Mouse (Mus musculus) midbrain, postnatal 0 days (tissue): ENCODE measurements around the gene Scd1. TPM values are rescaled to one million over a fixed set of nuclear protein-coding genes. Genes with fewer than 3 reads are reported as not detected.

Source experiments
- ATAC-seq: fragments of 200-750 bp; cut with Nextera tagmentation; 2 replicates; pipeline ENCODE4 v1.8.0; 2017; ENCODE audit warnings: moderate number of reproducible peaks, mild to moderate bottlenecking, moderate TSS enrichment, moderate library complexity; ENCODE audit not compliant: low FRiP score
- DNase-seq: peaks from one replicate; pipeline ENCODE4 v3.0.0-alpha.2; 2015; ENCODE audit warnings: low spot score
- H3K27ac ChIP-seq: fragments of 300-500 bp; sonication (generic); 2 replicates; pipeline ENCODE4 v1.5.1; 2014; ENCODE audit warnings: low read depth, mild to moderate bottlenecking, low read length, mixed read lengths
- H3K27me3 ChIP-seq: fragments of 300-500 bp; sonication (generic); 2 replicates; pipeline ENCODE4 v1.6.1; 2014; ENCODE audit warnings: low read length, control low read depth, mixed read lengths; ENCODE audit not compliant: insufficient read depth
- H3K36me3 ChIP-seq: fragments of 300-500 bp; sonication (generic); 2 replicates; pipeline ENCODE4 v1.6.1; 2014; ENCODE audit warnings: low read length, control low read depth, mixed read lengths; ENCODE audit not compliant: insufficient read depth
- H3K4me1 ChIP-seq: fragments of 300-500 bp; sonication (generic); 2 replicates; pipeline ENCODE4 v1.6.1; 2014; ENCODE audit warnings: mild to moderate bottlenecking, control low read depth, antibody characterized with exemption, low read length, mixed read lengths; ENCODE audit not compliant: insufficient read depth
- H3K4me2 ChIP-seq: fragments of 300-500 bp; sonication (generic); 2 replicates; pipeline ENCODE4 v1.6.1; 2014; ENCODE audit warnings: low read depth, mild to moderate bottlenecking, low read length, mixed read lengths; ENCODE audit not compliant: poor library complexity, severe bottlenecking
- H3K4me3 ChIP-seq: fragments of 300-500 bp; sonication (generic); 2 replicates; pipeline ENCODE4 v1.5.1; 2014; ENCODE audit warnings: low read depth, mild to moderate bottlenecking, low read length, moderate library complexity
- H3K9ac ChIP-seq: fragments of 300-500 bp; sonication (generic); replicated peaks from 2 replicates; pipeline ENCODE4 v1.6.1; 2014; ENCODE audit warnings: mild to moderate bottlenecking, low read length, moderate library complexity, mixed read lengths; ENCODE audit not compliant: poor library complexity, severe bottlenecking
- H3K9me3 ChIP-seq: fragments of 300-500 bp; sonication (generic); 2 replicates; pipeline ENCODE4 v1.6.1; 2016; ENCODE audit warnings: low read length, control low read depth
- CTCF ChIP-seq: IDR thresholded peaks from 2 replicates; pipeline ENCODE4 v1.5.1; 2016; ENCODE audit warnings: antibody characterized with exemption, mild to moderate bottlenecking
- WGBS: fragments of 180-500 bp; shearing (Covaris S2); extraction: QIAGEN DNeasy Blood & Tissue Kit; methylation state at CpG from one replicate; pipeline ENCODE4 v1.1.7; 2014; 5-methylcytosine and 5-hydroxymethylcytosine counted together
- polyA plus RNA-seq: library from polyadenylated mRNA; unstranded; fragments of >200 nt; fragmentation: Nextera tagmentation; extraction: Ambion mirVana; gene quantifications from 2 replicates; pipeline ENCODE4 v1.2.1, GENCODE M21; 2015
- total RNA-seq: library from RNA; depleted of rRNA; stranded (reverse); fragments of >200 nt; gene quantifications from 2 replicates; pipeline ENCODE4 v1.2.3, GENCODE M21; 2014

The Scd1 gene
- total and polyA plus RNA-seq, 2 experiments from 2014 or later = 7.1 to 42.3 TPM

DNA sequence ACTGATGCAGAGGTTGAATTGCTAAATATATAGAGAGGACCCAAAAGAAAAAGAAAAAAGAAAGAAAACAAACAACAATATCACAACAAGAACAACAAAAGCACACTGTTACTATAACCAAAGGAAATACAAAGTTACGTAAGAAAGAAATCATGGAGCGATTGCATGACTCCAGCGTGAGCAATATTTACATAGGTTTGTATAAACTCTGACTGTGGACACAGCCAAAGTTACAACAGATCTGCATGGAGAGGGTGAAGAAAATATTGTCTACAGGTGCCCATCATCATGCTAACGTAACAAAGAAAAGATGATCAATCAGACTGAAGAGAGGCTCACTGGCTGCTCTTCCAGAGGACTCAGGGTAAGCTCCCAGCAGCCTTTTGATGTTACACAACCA lies 27.6 kb downstream of the Scd1 start:
- H3K36me3 ChIP-seq = no peaks in the 10 kb centered on the region
- DNase-seq = no peak
- H3K9ac ChIP-seq = no peak overlapping the region
- H3K4me1 ChIP-seq = no peaks in the 10 kb centered on the region
- no peak overlapping the region for H3K27ac ChIP-seq
- ATAC-seq = no peak
- 88% methylated on average over 4 of the region's 4 CpGs for WGBS
- H3K27me3 ChIP-seq = no peaks in the 10 kb centered on the region
- TF ChIP-seq CTCF = no peak
- H3K4me2 ChIP-seq = no peak overlapping the region
- H3K4me3 ChIP-seq = no peak overlapping the region
- H3K9me3 ChIP-seq = no peaks in the 10 kb centered on the region

DNA sequence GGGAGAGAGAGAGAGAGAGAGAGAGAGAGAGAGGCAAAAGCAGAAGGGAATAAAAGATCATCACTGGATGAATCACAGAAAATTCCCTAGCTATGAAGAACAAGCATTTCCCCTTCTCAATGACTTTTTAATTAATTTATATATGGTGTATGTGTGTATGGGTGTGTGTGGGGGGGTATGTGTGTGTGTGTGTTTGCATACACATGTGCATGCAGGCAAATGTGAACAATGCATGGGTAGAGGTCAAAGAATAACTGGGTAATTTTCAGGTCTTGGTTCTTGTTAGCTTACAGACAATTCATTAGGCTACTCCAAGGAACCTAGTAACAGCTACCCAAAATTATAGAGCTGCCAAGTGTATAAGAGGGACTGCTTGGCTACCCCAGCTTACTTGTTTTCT lies 28.6 kb downstream of the Scd1 start:
- ATAC-seq = no peak
- H3K27me3 ChIP-seq = no peaks in the 10 kb centered on the region

DNA sequence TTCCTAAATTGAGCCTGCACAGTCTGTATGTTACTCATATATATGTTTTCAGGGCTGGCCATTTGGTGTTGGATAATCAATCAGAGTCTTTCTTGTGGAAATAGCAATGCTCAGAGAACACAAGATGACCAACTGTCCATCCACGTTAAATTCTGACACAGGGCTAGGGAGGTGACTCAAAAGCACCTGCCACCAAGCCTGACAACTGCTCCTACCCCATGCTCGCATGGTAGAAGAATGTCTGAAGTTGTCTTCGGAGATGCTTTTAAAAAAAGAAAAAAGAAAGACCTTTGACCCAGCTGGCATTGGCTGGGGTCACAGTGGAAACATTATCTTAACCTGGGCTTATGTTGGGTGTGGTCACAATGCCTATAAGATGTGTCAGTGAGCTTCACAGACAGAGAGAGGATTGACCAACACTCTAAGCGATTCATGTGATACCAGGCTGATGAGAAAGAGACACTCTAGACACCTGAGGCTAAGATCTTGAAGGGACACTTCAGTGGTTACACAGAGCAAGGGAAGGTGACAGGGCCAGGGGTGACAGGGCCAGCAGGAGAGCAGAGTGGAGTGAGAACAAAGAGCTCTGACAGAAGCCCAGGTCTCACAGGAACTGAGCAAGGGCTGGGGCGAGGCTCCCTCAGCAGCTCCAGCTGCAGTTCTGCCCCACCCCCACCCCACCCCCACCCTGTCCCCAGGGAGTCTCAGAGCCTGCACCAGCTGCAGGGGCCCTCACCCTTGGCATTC lies 29.9 kb downstream of the Scd1 start:
- 51% methylated on average over 5 of the region's 5 CpGs for WGBS
- H3K9ac ChIP-seq = no peak overlapping the region
- no peak for TF ChIP-seq CTCF
- H3K4me3 ChIP-seq = no peak overlapping the region
- H3K27me3 ChIP-seq = no peaks in the 10 kb centered on the region
- H3K27ac ChIP-seq = no peak overlapping the region
- no peaks in the 10 kb centered on the region for H3K9me3 ChIP-seq
- no peaks in the 10 kb centered on the region for H3K4me1 ChIP-seq
- H3K36me3 ChIP-seq = no peaks in the 10 kb centered on the region
- no peak overlapping the region for H3K4me2 ChIP-seq
- DNase-seq (no peak), ATAC-seq (no peak)

More for the DNA sequence above, 28.6 kb downstream of the Scd1 start:
- Histone ChIP-seq H3K9ac (no peak overlapping the region), H3K4me1 (no peaks in the 10 kb centered on the region), H3K36me3 (no peaks in the 10 kb centered on the region), H3K9me3 (no peaks in the 10 kb centered on the region), H3K4me3 (no peak overlapping the region), H3K4me2 (no peak overlapping the region), H3K27ac (no peak overlapping the region)
- no peak for TF ChIP-seq CTCF
- no peak for DNase-seq

DNA sequence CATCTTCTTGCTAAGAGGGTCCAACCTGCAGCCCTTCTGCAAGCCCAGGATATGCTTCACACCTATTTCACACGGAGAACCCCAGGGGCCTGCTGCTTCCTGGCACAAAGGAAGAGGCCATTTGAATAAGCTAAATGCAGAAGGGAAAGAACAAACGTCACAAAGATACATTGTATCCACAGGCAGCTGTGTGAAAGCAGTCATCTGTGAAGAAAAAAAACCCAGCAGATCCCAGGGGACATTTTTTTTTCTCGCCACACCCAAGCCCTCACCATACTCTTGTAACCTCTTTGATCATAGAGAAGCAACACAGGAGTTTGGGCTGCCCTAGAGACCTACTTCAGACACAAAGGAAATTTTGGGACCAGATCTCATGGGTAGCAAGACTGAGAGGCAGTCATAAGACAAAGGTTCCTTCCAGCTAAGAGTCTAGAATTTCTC lies 31.1 kb downstream of the Scd1 start:
- no peak for TF ChIP-seq CTCF
- H3K9me3 ChIP-seq = no peaks in the 10 kb centered on the region
- 24% methylated on average over 3 of the region's 3 CpGs for WGBS

DNA sequence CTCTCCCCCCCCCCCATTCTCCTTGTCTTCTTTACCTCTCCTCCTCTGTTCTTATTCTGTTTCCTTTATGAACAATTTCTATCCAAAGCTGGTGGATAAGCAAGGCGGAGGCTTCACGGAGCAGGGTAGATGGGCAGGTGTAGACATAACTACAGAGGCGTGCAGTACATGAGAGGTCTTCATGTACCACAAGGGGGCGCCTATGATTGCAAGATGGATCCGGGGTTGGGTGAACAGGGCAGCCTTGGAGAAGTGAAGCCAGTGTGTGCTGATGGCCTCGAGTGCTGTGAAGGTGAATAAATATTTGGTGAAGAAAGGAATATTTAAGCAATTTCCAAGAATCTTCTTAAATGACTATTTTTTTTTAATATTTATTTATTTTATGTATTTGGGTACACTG lies 34.7 kb downstream of the Scd1 start:
- peak; percentile 76 for TF ChIP-seq CTCF
- peak; percentile 68 for DNase-seq
- 24% methylated on average over 6 of the region's 6 CpGs for WGBS
- H3K36me3 ChIP-seq = no peaks in the 10 kb centered on the region
- no peak overlapping the region for H3K27ac ChIP-seq
- H3K4me2 ChIP-seq = no peak overlapping the region
- no peak overlapping the region for H3K9ac ChIP-seq
- no peak overlapping the region for H3K4me3 ChIP-seq
- ATAC-seq = no peak
- H3K9me3 ChIP-seq = no peaks in the 10 kb centered on the region
- no peaks in the 10 kb centered on the region for H3K4me1 ChIP-seq
- no peaks in the 10 kb centered on the region for H3K27me3 ChIP-seq

More for the DNA sequence above, 31.1 kb downstream of the Scd1 start:
- no peaks in the 10 kb centered on the region for H3K27me3 ChIP-seq
- no peak overlapping the region for H3K4me3 ChIP-seq
- H3K4me2 ChIP-seq = no peak overlapping the region
- H3K36me3 ChIP-seq = no peaks in the 10 kb centered on the region
- no peak for ATAC-seq
- H3K27ac ChIP-seq = no peak overlapping the region
- no peak overlapping the region for H3K9ac ChIP-seq
- no peak for DNase-seq
- H3K4me1 ChIP-seq = no peaks in the 10 kb centered on the region

DNA sequence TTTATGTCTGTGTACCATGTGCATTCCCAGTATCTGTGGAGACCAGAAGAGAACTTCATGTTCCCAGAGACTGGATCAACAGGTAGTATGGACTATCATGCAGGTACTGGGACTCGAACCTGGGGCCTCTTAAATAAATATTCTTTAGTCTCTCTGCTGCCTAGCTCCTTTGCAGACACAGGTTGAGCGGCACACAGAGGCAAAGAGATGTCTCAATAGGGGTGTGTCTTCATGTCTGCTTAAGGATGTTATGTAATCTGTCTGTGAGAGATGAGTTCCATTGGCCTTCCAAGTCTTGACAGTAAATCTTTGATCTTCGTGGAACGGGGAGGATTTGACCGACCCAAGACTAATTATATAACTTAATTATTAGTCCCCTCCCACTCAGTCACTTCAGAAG lies 37.4 kb downstream of the Scd1 start:
- H3K36me3 ChIP-seq = no peaks in the 10 kb centered on the region
- no peak overlapping the region for H3K27ac ChIP-seq
- no peak overlapping the region for H3K4me3 ChIP-seq
- H3K4me1 ChIP-seq = no peaks in the 10 kb centered on the region
- TF ChIP-seq CTCF = no peak
- 70% methylated on average over 5 of the region's 5 CpGs for WGBS
- ATAC-seq (no peak), DNase-seq (no peak)
- H3K27me3 ChIP-seq = no peaks in the 10 kb centered on the region
- H3K4me2 ChIP-seq = no peak overlapping the region
- H3K9me3 ChIP-seq = no peaks in the 10 kb centered on the region
- H3K9ac ChIP-seq = no peak overlapping the region
